Mouse (Mus musculus): ENCODE data around the gene Serpinb9f. TPM values are rescaled to one million over a fixed set of nuclear protein-coding genes. Genes with fewer than 3 reads are reported as not detected.
"Not testable (repeated sequence)": the region's sequence is repeated elsewhere in the genome, so short reads cannot be mapped to it uniquely, and the experiment has no call there.

Gene Serpinb9f
- not detected for total RNA-seq (2021)
- long read RNA-seq, experiment 1: 0 reads
- long read RNA-seq, experiment 2: 0 reads

DNA sequence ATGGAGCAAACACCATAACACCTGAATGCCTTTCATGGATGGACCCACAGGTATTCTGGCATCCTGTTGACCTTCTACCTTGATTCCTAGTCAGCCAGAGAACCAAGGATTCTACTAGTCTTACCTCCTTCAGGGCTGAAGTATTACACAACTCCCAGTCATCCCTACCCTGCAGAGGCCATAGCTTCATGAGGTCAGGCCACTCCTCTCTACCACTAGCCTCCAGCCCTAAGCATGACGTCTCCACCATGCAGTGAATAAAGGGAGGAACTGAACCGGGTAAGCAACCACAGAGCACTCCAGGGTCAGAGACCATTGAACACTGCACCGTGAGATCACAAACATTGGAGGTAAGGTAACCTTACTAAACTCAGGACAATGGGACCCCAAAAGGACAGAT, at the start of gene Serpinb9f:
Gene Serpinb9f, plus strand, starts transcription at position 301 of the 400 bp plus-strand sequence.
- DNase-seq (ENCODE audit: low spot score in 2 of 2): not testable (repeated sequence)

- not testable (repeated sequence) for DNase-seq (ENCODE audit: low spot score in 2 of 2)
Observed at GRCm38 (mm10) chr13:33308631-33309030, 15.2 kb upstream of the Serpinb9f start.

- DNase-seq (ENCODE audit: low spot score in 2 of 2): not testable (repeated sequence)
Observed at GRCm38 (mm10) chr13:33356666-33357065, 32.8 kb downstream of the Serpinb9f start.

Other genes starting within 250 kb of the Serpinb9f start
- gene Serpinb1b, start 245.5 kb upstream of the Serpinb9f start, total RNA-seq (2021): under 1 TPM in 1 of 2 experiments, not detected in 1; 0.30 TPM
- gene Serpinb9c, start 164.3 kb upstream of the Serpinb9f start, total RNA-seq (2021): not detected
- gene Serpinb9d, start 131.1 kb upstream of the Serpinb9f start, total RNA-seq (2021): not detected
- not detected for gene Serpinb9e, start 74.5 kb upstream of the Serpinb9f start, total RNA-seq (2021)
- gene Gm11397, start 71.7 kb downstream of the Serpinb9f start, total RNA-seq (2021): not detected
- gene Serpinb9g, start 160.7 kb downstream of the Serpinb9f start, total RNA-seq (2021): not detected

Data from adrenal gland, adult 18-20 months (tissue).